Mouse (Mus musculus): ENCODE results near the gene Zbtb12.
"Not testable (repeated sequence)": the region's sequence is repeated elsewhere in the genome, so short reads cannot be mapped to it uniquely, and the experiment has no call there.

The Zbtb12 gene

DNA sequence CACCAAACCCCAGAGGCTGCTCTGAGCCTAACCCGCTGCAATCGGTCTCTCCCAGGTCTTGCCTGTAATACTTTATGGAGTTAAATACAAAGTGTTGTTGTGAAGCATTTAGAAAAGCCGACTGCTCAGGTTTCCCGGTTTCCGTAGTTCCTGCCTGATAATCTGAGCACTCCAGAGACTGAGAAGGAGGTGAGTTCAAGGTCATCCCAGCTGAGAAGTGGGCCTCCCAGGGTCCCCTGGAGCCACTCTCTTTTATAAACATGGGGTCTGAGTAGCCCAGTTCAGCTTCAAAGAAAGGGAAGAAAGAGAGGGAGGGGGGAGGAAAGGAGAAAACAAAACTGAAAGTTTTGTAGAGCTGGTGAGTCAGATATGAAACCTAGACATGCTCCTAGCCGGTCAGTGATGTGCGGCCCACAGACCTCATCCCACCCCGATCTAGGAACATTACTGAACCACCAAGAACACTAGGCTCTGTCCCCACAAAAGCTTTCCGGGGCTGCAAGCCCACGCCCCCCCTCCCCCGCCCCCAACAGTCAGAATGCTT, at the start of gene Zbtb12:
Zbtb12 (plus strand) TSS at position 148 of the 544 bp plus-strand sequence.
- no peak for ATAC-seq (ENCODE audit: low TSS enrichment)

DNA sequence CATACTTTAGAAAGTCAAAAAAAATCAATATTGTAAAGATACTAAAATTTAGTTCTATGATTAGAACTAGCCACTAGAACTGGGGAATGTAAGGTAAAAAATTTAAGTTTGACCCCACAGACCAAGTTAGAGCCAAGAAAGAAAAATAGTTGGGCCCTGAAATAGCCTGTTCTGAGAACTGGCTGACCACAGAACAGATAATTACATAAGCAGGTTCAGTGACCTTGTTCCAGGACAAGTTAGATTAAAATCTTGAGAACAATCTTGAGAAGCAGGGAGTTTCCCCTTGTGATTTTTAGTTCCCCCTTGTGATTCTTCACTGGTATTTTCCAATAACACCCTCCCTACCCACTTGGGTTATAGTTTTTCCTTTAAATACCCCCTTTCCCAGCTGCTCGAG, 48.5 kb upstream of the Zbtb12 start:
- ATAC-seq (ENCODE audit: low TSS enrichment) = not testable (repeated sequence)

DNA sequence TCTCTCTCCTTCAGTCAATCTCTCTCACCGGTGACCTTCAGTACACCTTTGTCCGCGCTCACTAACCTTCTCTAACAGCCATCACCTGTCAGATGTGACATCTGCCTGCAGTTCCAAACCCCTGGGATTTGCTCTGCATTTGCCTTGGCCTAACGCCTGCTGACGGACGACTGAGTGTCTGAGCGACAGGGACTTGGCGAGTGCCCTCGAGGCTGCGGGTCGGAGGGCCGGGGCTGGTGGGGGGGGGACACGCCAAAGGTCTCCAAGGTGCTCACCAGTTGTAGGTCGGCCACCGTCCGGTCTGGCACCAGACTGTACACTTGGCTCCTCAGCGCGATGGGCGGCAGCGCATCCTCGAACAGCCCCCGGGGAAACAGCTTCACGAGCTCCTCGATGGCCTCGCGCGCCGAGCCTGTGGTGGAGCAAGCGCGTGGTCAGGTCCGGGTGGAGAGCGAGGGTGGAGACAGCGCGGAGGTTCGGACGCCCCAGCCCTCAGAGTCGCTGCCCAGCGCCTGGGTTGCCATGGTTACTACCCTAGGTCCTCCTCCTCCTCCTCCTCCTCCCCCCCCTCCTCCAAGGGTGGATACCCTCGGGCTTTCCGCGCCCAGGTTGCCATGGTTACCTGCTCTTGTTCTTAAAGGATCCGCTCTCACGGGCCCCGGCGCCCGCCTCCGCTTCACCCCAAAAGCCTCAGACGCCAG, 43.0 kb upstream of the Zbtb12 start:
- ATAC-seq (ENCODE audit: low TSS enrichment) = peak; percentile 64

DNA sequence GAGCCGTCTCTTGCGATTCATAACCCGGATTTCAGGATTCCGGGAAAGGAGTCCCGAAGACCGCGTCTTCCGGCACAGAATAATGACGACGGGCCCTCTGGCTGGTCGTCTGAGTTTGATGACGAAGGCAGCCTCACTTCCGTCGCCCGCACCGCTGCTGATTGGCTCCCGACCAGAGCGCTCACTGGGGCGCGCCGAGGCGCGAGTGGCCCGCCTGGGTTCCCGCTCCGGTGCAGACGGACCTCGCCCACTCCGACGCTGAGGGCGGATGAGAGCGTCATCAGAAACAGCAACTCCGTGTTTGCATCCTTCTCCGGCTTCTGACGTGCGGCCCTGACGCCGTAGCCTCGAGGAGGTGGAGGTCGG, 42.4 kb upstream of the Zbtb12 start, which contains the start of the genes Stk19 and Dxo:
Stk19 (minus strand) TSS at position 90 of the 366 bp plus-strand sequence.
Dxo (plus strand) TSS at position 164 of the 366 bp plus-strand sequence.
- ATAC-seq (ENCODE audit: low TSS enrichment) = peak; percentile 91

DNA sequence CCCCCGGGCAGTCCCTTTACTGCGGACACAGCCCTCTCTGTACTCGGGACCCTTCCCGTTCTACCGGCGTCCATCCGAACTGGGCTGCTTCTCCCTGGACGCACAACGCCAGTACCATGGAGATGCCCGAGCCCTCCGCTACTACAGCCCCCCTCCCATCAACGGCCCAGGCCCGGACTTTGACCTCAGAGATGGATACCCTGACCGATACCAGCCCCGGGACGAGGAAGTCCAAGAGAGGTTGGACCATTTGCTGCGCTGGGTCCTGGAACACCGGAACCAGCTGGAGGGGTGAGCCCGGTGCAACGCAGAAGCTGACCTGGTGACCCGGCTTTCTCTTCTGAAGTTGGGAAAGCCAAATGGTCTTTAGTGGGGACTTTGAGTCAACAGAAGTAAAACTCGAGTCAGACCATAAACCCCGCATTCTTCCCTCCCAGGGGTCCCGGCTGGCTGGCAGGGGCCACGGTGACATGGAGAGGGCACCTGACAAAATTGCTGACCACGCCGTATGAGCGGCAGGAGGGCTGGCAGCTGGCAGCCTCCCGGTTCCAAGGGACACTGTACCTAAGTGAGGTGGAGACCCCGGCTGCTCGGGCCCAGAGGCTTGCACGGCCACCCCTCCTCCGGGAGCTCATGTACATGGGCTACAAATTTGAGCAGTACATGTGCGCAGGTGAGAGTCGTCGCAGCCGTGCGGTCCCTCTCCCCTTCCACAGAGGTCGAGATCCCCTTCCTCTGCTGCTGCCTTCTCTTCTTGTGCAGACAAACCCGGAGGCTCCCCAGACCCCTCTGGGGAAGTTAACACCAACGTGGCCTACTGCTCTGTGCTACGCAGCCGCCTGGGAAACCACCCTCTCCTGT, 41.6 kb upstream of the Zbtb12 start:
- ATAC-seq (ENCODE audit: low TSS enrichment) = no peak

DNA sequence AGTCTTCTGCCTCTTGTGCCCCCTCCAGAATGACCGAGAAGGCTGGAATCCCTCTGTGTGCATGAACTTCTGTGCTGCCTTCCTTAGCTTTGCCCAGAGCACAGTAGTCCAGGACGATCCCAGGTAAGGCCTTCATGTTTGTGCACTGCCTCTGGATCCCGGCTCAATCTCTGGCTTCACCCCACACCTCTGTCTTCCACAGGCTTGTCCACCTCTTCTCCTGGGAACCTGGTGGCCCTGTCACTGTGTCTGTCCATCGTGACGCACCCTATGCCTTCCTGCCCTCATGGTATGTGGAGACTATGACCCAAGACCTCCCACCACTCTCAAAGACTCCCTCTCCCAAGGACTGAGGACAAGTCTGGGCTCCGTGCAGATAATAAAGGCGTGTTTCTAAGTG, 40.5 kb upstream of the Zbtb12 start:
- ATAC-seq (ENCODE audit: low TSS enrichment) = no peak

DNA sequence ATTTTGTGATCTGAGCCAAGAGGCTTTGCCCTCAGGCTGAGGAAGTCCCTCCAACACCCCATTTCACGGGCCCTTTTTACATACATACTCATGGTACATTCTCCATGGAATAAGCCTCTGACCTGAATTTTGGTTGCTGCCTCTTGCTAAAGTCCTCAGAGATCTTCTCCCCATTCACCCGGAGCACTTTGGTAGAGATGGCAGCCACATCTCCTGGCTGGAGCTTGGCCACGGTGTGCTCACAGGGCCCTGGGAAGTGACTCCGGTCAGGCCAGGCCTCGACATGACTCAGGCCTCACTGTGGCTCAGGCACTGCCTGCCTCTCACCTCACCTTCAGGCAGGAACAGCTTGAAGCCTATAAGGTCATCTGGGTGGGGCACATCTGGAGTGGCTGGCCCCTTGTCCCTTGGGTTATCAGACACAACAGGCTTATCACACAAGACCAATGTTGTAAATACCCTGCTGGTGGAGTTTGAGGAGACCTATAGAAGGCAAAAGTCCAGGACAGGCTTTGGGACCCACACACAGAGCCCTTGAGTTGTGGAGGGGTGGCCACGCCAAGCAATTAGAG, 38.5 kb upstream of the Zbtb12 start:
- ATAC-seq (ENCODE audit: low TSS enrichment) = no peak

DNA sequence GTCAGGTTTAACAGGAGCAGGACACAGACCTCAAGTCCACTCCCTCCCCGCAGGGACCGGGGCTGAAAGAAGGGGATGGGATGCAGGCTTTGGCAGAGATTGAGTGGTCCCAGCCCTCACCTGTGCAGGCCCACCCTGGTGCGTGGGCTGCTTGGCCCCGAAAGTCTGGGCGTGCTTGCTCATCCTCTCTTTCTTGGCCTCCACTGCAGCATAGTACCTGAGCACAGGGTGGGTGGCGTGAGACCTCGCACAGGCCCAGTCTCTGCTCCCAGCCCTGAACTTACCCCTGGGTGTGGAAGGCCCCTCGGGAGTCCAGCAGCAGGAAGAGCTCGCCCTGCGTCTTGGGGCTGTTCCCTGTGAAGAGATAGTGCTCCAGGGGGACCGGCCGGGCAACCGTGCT, 34.4 kb upstream of the Zbtb12 start:
- ATAC-seq (ENCODE audit: low TSS enrichment) = no peak

DNA sequence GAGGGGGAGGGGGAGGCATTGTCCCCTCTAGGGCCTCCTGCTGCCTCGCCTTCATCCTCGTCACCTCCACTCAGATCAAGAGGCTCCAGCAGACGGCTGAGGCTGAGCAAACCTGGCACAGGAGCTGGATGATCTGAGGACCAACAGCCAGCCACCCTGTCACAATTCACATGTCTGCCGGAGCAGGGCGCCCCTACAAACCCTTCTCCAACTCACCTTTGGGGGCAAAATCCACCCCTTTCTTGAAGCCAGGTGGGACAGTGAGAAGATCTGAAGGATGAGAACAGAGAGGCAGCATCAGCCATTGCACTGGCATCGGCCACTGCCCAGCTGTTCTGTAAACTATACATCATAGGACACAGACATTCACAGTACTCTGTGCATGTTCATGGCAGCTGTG, 32.1 kb upstream of the Zbtb12 start:
- ATAC-seq (ENCODE audit: low TSS enrichment) = no peak

DNA sequence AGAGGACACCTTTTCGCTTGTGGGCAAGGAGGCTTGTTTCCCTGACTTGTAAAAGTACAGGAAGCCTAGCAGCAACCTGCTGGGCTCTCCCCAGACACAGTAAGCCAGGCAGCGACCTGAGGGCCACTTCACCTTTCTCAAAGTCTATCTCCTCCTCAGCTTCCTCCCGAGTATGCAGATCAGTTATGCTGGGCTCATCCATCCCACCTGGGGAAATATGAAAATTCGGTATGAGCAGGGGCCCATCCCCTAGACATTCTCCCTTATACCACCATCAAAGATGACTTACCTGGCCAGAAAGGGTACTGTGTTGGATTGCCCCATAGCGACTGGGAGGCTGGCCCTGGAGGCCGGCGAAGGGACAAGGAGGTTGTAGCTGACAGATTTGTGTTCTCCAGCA, 31.7 kb upstream of the Zbtb12 start:
- no peak for ATAC-seq (ENCODE audit: low TSS enrichment)

DNA sequence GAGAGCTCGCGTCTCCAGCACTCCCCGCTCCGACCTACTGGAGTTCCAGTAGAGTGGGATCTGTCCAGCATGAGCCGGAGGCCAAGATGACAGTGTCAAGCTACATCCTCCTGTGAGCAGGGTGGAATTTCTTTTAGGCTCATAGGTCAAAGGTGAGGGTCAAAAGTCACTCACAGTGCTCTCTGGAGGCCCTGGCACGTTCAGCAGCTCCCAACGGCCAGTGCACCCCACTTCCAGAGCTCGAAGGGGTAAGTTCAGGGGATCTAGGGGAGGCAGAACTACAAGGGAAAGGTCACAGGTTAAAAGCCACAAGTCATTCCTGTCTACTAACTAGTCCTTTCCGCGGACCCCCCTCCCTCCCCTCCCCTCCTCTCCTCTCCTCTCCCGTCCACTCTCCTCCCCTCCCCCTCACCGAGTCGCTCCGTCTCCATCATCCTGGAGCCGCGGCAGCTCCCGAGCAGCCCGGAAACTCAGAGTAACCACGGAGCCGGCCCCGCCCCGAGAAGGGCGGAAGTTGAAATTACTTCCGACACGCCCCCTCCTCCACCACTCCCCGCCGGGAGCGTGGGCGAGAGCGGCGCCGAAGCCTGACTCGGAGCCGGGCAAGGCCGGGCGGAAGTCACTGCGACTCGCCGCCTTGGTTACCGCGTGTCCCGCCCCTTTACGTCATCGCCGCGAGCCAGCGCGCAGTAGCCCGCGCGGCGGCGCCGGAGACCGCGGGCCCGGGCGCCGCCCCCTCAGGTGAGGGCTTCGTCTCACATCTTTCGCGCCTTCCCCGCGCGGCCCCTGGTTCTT, 29.4 kb upstream of the Zbtb12 start, which contains the start of the genes Skiv2l and Nelfe:
Skiv2l (minus strand) TSS at position 489 of the 795 bp plus-strand sequence.
Nelfe (plus strand) TSS at position 670 of the 795 bp plus-strand sequence.
- ATAC-seq (ENCODE audit: low TSS enrichment) = peak; percentile 98

DNA sequence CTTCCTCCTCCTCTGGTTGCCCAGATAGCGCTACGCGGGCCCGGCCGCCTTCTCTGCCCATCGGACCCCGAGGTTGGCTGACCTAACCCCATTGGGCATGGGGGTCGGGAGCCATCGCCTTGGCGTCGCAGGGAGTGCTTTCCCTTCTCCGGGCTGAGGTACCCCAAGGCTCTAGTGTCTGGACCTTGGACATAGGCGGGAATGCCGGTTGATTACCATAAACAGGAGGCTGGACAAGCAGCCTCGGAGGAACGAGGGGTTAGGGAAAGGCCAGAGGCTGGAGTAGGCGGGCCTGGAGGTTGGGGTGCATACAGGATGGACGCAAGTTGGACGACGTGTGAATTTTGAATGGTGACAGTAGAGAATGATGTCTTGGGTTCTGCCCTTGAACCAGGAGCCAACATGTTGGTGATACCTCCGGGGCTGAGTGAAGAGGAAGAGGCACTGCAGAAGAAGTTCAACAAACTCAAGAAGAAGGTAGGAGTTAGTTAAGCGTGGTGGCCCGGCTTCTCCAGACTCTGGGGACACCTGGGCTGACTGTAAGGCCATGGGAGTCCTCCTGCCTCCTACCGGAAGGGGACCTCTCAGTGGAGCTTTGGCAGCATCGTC, 28.7 kb upstream of the Zbtb12 start:
- ATAC-seq (ENCODE audit: low TSS enrichment) = peak; percentile 8; the same call in 1 of the 2 replicates

DNA sequence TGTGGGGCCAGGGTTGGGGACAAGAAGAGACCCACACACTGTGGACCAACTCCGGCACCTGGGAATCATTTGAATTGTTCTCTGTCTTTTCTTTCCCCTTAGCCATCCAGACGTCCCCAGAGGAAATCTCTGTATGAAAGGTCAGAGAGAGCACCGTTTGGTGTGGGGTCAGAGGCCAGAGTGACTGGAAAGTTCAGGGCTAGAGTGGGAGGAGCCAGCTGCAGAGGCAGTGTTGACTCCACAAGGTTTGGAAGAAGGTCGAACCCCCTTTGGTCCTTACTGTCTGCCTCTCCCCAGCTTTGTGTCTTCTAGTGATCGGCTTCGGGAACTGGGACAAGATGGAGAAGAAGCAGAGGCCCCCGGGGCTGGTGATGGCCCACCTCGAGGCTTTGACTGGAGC, 25.8 kb upstream of the Zbtb12 start:
- ATAC-seq (ENCODE audit: low TSS enrichment) = no peak

DNA sequence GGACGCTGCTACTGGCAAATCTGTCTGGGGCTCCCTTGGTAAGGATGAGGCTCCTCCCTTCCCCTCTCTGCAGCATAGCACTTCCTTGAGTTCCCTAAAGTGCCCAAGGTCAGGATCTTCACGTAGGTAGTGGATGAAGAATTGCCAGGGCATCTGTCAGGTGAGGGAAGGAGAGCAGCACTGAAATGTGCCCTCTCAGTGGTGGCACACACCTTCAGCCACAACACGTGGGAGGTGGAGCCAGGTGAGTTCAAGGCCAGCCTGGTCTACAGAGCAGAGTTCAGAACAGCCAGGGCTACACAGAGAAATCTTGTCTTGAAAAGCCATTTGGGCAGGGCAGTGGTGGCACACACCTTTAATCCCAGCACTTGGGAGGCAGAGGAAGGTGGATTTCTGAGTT, 24.5 kb upstream of the Zbtb12 start:
- no peak for ATAC-seq (ENCODE audit: low TSS enrichment)

DNA sequence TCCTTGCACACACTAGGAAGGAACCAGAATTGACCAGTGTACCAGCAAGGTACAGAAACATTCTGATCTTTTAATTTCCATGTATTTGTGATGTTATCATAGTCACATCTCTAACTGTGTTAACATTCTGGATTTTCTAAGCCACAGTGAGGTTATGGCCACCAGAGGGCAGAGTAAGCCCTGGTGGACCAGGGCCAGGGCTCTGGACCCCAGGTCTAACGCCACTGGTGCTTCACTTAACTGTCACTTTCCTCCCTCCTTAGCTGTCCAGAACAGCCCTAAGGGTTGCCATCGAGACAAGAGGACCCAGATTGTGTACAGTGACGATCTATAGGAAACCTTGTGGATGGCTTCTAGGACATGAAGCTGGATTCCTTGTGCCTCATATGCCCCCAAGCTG, 23.5 kb upstream of the Zbtb12 start:
- ATAC-seq (ENCODE audit: low TSS enrichment) = no peak

DNA sequence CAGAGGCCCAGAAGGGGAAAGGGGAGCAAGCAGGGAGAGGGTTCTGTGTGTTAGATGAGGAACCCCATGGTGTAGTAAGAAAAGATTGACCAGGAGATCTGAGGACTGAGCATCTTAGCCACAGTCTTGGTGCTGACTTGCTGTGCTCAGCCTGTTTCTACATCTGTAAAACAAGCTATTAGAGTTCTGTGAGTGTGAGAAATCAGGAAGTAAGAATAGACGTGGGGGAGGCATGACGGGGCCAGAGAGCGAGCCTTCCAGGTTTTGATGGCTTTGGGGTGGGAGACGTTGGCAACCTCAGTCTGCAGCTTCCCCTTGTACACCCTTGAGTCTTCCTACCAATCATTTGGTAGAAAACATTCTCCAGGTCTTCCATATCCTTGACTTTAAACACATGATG, 20.6 kb upstream of the Zbtb12 start:
- ATAC-seq (ENCODE audit: low TSS enrichment) = no peak

DNA sequence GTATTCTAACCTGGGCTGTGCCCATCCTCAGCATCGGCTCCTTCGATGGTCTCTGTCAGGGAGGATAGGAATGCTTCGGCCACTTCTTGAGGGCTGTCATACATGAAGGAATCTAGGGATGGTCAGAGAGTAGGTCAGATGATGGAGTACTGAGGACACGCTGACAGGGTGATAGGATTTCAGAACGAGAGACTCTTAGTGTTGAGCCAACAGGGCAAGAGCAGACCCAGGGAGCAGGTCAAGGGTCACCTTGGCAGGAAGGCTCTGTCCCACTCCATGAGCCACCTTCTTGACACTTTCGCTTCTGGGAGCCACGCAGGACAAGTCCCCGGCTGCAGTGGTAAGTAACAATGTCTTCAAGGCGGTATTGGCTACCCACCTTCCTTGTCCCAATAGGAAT, 18.8 kb upstream of the Zbtb12 start:
- ATAC-seq (ENCODE audit: low TSS enrichment) = no peak

DNA sequence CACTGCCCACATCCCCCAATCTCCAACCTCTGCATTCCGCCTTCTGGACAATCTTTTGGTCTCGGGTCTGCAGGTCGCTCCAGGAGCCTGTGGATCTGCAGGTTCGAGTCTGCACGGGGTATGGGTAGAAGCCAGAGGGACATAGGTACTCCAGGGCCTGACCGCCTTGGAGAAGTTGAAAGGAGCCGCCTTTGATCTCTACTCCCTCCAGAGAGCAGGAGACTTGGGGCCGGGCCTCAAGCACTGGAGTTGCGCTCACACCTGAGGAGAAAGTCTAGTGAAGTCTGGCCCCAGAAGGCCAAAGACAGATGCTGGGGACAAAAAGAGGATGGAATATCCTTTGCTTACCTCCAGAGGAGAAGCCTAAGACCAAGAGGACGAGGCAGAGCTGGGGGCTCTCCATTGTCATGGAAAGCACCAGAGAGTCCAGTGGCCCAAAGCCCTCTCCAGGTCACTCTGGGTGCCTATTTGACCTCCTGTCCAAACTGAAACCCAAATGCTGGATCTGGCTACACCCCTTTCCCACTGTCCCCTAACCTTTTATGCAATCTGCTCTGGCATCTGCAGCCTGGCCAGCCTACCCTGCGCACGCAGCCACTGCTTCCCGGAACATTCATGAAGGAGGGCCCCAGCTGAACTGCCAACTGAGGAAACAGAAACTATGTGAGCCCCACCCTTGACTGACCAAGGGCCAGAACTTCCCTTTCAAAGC, 17.4 kb upstream of the Zbtb12 start:
- ATAC-seq (ENCODE audit: low TSS enrichment) = no peak

DNA sequence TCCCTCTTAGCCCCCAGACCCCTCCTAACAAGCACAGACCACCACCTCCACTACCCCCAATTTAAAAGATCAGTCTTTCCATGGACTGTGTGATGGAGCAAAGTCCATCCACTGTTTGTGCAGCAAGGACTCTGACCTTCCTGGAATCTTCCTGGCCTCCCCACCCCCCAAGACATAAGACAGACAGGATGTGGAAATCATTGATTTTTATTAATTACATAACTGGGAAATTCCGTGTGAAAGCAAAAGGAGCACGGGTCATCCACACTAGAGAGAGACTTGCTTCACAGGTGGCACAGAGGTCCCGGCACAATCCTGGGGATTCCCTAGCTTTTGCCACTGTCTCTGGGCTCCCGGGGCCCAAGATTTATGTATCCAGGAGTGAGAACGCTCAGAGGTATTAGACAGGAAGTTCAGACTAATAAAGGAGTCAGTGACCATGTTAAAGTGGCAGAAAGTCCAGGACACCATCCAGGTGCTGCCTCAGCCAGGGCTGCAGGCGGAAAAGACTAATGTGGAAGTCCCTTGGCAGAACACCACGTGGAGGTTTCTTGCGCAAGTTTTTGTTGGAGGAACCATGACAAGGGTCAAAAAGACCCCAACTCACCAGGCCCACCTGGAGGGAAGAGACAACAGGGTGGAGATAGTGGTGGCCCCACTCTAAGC, 16.7 kb upstream of the Zbtb12 start, which contains the start of gene Cfb:
Cfb (minus strand) TSS at position 103 of the 666 bp plus-strand sequence.
- no peak for ATAC-seq (ENCODE audit: low TSS enrichment)

DNA sequence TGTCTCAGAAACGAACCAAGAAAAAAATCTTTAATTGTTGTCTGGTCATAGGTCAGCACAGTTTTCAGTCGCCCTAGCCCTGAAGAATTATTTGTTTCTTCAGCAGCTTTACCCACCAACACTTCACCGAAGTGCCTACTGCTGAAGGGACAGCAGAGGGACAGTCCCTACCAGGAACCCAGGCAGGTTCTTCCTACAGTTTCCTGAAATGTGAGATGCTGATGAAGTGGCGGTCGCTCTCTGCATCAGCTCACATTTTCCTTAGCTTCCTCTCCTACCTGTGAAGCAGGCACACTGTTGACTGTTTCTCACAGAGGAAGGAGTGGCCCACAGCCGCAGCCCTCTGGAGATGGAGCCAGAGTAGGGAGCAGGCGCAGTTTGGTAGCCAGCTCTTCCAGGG, 13.3 kb upstream of the Zbtb12 start:
- no peak for ATAC-seq (ENCODE audit: low TSS enrichment)

All from frontal cortex, adult (tissue).